Mouse (Mus musculus): Measurements from ENCODE around the gene Cradd.
A peak's percentile ranks its signal among the peaks of the same experiment; 100 is the strongest.

Cradd gene

DNA sequence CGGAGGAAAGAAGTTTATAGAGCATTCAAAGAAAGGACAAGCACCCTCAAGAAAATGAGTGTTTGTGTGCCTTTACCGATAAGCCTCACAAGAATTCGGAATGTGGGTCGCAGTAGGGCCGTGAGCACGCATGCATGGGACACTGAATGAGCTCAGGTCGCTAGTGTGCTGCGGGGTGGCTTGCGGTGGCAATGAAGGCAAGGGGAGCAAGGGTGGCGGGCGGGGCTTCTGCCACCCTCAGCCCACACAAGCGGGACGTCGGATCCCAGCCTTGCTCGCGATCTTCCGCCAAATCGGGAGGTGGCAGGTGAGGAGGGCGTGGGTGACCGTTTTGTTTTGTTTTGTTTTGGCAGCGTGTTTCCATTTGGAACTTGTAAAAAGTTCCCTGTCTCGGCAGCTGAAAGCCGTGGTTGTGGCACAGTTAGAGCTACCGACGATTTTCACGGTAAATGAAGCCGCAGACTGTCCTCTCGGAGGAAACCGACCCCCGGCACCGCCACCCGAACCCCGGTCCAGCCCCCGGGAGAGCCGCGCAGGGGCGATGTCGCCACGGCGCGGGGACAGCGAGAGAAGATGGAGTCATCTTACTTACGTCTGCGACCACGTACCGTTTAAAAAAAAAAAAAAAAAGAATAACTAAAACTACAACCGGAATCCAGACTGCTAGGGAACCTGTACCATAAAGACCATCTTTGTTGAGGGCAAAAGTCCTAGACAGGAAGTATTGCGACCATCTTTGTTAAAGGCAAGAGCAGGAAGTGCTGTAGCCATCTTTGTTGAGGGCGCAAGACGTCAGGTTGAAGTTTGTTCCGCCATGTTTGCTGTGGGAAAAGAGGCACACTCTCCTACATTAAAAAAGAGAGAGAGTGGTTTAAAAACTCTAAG is at the start of gene Cradd:
Gene Cradd (minus strand): TSS at position 741 of the 885 bp plus-strand sequence.
- DNase-seq (ENCODE audit: low spot score), result peak; percentile 76

GRCm38 (mm10) chr10:95373340-95373739 is 49.4 kb upstream of the Cradd start:
- DNase-seq (ENCODE audit: low spot score), result no peak

GRCm38 (mm10) chr10:95371942-95372341 is 48.0 kb upstream of the Cradd start:
- DNase-seq (ENCODE audit: low spot score), result no peak

DNA sequence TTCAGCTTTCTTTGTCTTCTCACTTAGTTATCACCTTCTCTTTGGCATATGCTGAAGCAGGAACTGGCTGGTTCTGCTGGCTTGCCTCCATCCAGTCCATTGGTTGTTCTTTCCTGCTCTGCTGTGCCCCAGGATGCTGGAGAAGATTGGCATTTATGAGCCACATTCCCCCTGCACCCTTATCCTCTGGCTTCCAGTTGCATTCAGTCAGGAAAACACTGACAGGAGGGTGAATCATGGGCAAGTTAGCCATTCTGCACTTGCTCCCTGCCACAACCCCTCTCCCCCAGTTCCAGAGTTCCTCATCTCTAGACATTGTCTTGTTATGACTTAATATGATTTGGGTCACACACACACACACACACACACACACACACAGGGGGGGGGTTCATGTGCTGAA is 45.3 kb upstream of the Cradd start:
- DNase-seq (ENCODE audit: low spot score), result no peak

DNA sequence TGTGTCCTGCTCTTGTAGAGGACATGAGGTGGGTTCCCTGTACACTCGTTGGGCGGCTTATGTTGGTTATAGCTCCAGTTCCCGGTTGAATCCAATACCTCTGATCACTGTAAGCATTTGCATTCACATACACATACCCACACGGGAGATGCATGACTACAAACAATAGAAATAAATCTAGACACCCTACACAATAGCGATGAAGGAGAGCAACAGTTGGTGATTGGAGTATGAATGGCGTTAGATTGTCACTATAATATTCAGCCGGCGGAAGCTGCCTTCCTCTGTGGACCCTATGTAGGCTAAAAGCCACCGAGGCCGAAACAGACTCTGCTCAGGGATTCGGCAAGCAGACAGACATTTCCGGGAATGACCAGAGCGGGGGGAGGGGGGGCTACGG is 44.2 kb upstream of the Cradd start:
- DNase-seq (ENCODE audit: low spot score), result no peak

DNA sequence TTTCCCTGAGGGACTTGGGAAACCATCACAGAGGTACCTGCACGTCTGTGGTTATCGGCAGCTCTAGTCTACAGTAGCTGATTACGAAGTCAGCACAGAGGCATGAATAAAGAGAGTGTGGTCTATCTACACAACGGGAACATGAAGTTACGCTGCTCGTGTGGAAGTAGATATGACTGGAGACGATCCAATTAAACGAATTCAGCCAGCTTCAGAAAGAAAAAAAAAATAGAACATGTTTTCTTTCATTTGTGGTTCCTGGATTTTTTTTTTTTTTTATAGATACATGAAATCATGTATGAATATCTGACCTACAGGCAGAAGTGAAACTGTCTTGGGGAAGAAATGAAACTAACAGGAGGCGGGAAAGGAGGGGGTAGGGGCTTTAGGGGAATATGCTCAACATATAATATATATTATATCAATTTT is 43.7 kb upstream of the Cradd start:
- DNase-seq (ENCODE audit: low spot score), result no peak

DNA sequence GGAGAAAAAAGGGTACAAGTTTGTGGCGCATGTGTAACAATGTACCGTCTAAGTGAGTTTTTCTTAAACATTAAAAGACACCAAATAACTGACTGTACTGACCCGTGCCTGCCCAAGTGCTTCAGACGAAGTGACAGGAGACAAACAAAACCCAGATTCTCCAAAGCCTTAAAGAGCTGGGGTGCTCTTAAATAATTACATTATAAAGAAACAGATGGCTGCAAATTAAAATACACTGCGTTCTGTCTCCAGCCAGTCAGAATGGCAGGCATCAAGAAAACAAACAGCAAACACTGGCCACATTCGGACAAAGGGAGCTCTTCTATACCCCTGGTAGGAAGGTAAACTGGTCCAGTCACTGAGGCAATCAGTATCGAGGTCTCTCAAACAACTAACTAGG is 43.3 kb upstream of the Cradd start:
- no peak for DNase-seq (ENCODE audit: low spot score)

DNA sequence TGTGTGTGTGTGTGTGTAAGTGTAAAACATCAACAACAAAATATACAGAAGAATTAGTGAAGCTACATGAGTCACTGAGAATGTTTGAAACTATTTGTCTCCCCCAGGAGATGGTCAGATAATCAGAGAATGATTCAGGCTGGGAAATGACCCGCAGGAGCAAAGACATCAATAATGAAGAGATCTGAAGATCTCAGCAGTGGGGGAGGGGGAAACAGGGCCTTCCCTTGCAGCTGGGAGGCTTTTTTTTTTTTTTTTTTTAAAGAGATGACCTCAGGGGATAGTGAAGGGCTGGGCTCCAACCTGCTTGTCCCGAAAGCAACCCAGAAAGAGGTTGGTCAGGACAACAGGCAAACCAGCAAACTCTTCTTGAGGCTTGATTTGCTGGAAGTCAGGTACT is 38.4 kb upstream of the Cradd start:
- DNase-seq (ENCODE audit: low spot score), result no peak

- DNase-seq (ENCODE audit: low spot score), result no peak
Measured at GRCm38 (mm10) chr10:95361260-95361841, 37.4 kb upstream of the Cradd start.

DNA sequence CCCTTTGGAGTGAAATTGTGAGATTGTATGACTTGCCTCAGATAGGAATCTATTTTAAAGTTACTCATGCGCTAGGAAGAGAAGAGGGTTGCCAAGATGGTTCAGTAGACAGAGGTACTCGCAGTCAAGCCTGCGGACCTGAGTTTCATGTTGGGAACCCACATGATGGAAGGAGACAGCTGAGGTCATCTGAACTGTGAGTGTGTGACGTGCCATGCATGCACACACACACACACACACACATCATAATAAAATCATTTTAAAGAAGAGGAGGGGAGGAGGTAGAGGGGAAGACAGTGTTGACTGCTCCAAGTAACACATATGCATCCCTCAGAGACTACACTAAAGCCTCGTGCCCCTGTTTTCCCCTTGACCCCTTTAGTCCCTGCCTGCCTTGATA is 36.1 kb upstream of the Cradd start:
- DNase-seq (ENCODE audit: low spot score), result no peak

DNA sequence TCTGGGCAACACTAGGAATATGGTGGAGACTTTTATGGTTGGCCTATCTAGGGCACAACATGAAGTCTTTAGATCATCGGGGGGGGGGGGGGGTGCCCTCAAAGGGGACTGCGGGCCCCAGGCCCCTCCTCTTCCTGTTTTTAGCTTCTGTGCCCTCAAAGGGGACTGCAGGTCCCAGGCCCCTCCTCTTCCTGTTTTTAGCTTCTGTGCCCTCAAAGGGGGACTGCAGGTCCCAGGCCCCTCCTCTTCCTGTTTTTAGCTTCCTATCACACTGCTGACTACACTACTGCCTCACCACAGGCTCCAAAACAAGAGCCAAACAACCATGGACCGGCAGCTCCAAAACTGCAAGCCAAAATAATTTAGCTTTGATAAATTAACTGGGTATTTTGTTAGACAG is 33.8 kb upstream of the Cradd start:
- no peak for DNase-seq (ENCODE audit: low spot score)

GRCm38 (mm10) chr10:95356711-95357110 is 32.8 kb upstream of the Cradd start:
- DNase-seq (ENCODE audit: low spot score), result no peak

DNA sequence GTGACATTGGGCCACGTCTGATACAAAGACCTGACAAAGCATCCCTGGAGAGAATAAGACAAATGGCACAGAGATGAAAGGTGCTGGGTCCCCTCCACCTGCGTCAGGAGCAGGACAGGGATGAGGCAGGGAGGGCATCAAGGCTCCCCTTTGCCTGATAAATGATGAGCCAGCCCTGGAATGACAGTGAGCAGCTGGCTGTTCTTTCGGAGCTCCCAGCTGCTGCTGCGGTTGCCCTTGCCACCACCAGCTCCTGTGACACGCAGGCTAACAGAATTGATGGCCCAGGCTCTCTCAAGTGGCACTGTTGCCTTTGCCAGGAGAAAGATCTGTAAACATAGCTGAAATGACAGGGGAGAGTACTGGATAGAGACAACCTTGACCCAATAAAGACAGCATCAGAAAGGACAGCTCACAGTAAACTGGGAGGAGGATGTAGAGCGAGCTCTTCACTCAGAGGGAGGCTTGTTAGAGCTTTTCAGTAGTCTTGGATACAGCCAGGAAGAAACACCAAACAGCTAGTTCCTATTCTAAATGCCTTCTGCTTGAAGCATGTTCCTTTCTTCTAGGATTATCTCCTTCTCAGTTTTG is 31.8 kb upstream of the Cradd start:
- DNase-seq (ENCODE audit: low spot score), result no peak

DNA sequence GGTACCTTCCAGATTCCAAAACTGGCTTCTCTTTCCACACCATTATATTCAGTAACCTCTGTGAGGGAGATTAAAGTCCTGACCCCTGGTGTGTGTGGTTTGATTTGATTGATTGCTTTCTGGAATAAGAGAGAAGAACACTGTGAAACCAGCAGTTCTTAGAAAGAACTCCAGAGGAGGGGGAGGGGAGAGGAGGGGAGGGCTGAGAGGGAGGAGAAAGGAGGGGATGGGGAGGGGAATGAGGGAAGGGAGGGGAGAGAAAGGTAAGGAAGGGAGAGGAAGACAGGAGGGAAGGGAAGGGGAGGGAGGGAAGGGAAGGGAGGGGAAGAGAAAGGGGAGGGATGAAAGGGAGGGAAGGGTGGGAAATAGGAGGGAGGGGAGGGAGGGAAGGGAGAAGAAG is 30.7 kb upstream of the Cradd start:
- no peak for DNase-seq (ENCODE audit: low spot score)

DNA sequence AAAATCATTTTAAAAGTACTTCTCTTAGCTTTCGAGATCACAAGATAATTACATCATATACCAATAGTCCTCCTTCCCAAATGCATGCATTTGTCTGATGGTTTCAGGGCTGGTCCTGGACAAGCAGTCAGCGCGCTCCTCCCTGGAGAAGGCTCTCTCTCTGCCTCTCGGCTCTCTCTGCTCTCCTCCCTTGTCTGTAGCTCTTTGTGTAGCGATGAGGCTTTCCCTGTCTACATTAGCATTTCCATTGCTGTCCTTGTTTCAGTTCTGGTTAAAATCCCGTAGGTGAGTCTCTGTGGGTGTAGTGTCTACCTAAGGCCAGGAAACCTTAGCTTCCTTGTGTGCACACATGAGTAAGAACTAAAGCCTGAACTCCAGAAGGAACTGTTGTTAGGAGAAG is 30.1 kb upstream of the Cradd start:
- no peak for DNase-seq (ENCODE audit: low spot score)

DNA sequence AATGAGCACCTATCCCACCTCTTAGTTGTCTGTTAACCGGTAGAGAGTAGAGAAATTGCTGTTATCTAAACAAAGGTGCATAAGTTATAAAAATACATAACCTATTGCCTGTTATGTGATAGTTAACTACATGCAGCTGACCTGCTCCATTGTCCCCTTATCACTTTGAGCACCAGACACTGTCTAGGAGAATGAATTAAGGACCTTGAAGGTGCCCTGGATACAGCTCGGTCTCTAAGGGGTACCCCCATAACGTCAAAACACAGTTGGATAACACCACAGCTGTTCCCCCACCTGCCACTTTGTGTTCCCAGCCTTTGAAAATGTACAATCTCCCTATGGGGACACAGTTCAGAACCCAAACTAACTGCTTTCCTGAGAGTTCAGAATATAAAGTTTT is 24.5 kb upstream of the Cradd start:
- DNase-seq (ENCODE audit: low spot score), result no peak

DNA sequence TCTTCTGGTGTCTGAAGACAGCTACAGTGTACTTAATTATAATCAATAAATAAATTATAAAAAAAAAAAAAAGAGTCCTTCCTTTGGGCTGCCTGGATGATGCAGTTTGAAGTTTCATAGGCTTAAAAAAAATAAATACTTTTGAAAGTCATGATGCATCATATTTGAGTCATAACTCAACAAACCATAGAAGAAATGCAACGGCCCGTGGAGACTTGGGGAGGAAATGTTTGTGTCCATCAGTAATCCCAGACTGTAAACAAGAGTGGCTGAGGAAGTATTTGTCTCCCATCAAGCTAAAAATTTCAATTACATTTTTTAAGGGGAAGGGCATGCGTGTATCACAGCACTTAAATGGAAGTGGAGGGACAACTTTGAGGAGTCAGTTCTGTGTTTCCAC is 23.8 kb upstream of the Cradd start:
- DNase-seq (ENCODE audit: low spot score), result no peak

DNA sequence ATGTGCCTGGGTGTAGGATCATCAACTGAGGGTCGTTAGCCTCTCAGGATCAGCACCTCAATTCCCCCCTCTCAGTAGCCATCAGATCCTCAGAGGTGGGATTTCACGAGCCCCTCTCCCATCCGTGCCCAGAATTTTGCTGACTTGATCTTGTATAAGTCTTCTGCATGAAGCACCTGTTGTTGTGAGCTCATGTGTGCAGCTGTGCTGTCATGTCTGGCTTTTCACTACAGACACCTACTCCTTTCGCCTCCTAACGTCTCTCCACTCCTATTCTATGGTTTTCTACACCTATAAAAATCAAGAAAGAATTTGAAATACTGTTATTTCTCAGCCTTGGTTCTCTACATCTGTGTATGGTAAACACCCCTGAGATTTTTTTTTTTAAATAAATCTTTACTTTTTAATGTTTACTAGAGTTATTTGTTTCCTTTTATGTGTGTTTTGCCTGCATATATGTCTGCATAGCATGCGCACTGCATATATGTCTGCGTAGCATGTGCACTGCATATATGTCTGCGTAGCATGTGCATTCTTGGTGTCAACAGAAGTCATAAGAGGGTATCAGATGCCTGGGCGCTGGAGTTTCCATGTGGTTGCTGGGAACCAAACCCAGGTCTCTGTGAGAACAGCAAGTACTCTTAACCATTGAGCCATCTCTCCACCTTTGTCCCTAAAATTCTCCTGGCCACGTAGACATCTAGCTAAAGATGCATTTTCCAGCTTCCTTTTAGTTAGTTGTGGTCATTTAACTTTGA is 19.1 kb upstream of the Cradd start:
- no peak for DNase-seq (ENCODE audit: low spot score)

DNA sequence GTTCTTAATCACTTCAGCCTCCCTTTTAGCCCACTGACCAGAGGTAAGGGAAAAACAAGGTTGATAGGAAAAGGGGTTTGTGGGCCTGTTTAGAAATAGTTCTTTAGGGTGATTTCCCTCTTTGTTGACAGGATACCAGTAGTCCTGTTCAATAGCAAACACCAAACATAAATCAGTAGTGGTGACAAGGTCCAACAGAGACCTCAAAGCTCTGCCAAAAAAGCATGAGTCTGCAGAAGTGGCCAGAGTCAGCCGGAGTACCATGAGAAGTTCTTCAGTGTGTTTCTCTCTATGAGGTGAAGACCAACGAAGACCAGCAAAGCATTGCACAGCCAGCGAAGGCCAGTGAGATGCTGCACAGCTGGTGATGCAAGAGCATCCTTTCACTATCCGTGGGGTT is 16.7 kb upstream of the Cradd start:
- no peak for DNase-seq (ENCODE audit: low spot score)

DNA sequence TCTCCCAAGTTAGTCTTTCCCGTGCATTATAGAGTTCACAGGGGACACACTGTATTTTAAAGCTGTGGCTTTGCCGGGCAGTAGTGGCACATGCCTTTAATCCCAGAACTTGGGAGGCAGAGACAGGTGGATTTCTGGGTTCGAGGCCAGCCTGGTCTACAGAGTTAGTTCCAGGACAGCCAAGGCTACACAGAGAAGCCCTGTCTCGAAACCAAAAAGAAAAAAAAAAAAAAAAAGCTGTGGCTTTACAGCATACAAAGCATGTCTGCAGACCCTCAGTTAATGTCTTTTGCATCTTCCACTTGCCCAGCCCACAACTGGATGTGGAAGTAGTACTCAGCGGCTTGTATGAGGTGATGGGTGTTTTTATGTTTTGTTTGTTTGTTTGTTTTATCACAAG is 13.7 kb upstream of the Cradd start:
- DNase-seq (ENCODE audit: low spot score), result no peak

DNA sequence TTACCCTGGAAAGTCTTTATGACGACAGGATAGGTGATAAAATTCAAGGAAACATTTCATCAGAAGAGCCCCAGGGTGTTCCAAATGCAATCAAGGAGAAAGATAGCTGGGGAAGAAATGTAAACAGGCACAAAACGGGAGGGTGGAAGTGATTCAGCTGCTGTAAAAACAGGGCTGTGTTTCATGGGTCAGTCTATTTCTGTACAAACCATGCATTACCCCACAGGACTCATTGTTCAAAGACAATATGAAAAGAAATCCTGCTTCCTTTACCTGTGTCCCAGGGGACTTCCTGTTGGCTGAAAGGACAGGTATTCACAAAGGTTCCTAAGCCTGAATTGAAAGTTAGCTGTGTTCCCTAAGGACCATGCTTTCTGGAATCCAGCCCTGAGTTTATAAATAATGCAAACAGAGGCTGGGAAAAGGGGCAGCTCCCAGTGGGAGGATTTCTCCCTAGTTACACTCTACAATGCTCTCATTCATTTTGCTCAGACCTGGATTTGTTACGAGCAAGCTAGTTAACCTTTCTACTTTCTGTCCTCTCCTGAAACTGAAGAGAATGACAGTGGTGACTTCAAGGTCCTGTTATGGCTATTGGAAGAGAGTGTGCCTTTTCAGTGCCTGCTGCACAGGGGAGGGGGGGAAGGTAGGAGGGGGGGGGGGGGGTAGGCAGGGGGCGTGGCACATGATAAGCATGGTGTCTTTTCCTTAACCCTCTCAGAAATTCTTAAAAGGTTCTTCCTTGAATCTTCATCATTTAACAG is 13.0 kb upstream of the Cradd start:
- DNase-seq (ENCODE audit: low spot score), result no peak

DNA sequence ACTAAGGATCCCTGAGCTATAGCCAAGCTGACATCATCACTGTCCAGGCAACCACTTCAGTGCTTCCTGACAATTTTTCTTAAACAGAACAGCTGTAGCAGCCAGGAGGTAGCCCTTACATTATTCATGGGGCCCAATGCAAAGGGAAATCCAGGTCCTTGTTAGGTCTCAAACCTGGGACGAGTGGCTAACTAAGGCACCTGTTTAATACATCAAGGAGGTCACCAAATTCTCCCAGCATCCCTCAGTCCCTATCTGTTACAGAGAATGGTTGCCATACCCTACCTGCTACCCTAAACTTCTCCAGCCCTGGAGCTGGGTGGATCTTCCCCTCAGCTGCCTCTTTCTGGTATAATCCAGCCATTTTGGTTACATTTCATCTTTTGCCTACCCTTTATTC is 10.9 kb upstream of the Cradd start:
- DNase-seq (ENCODE audit: low spot score), result no peak
